Mouse (Mus musculus) brain, embryonic 14.5 days (tissue): ENCODE results near the gene Sh3bgrl.

Experiments
- CTCF ChIP-seq: fragments of 200-500 bp; IDR thresholded peaks from 2 replicates; pipeline ENCODE4 v1.5.1; 2012; ENCODE audit warnings: inconsistent platforms, mild to moderate bottlenecking, moderate library complexity, borderline replicate concordance; ENCODE audit not compliant: insufficient read depth, insufficient read length; ENCODE audit errors: extremely low read depth
- POLR2A ChIP-seq: fragments of 200-500 bp; IDR thresholded peaks from 2 replicates; pipeline ENCODE4 v1.6.1; 2012; ENCODE audit warnings: mild to moderate bottlenecking, inconsistent platforms, borderline replicate concordance; ENCODE audit not compliant: poor library complexity, insufficient read depth, insufficient read length, severe bottlenecking; ENCODE audit errors: extremely low read depth

DNA sequence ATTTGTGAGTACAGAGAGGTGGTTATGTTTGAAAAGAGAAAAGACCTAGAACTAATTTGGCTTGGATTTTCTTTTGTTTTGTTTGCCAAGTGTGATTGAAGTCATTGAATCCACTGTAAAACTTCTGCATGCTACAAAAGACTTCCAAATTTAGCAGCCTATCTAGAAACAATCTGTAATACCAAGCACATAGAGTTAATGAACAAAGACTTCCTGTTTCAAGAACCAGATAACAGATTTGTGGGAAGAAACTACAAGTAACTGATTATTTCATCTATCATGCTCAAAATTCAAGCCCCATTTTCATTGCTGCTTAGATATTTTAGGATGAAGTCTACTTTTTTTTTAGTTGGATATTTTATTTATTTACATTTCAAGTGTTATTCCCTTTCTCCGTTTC is 47.4 kb upstream of the Sh3bgrl start:
- TF ChIP-seq CTCF = no peak
- TF ChIP-seq POLR2A = no peak
